Mouse (Mus musculus) testis, adult 2 months (tissue): ENCODE measurements around the gene Susd3. TPM values are rescaled to one million over a fixed set of nuclear protein-coding genes. Genes with fewer than 3 reads are reported as not detected.

Experiments
- H3K27ac ChIP-seq: fragments of 200-500 bp; 2 replicates; pipeline ENCODE4 v1.5.1; 2012; ENCODE audit warnings: low read depth, low read length; ENCODE audit not compliant: control insufficient read depth, insufficient read depth
- H3K27me3 ChIP-seq: fragments of 200-500 bp; 2 replicates; pipeline ENCODE4 v1.6.1; 2012; ENCODE audit warnings: mild to moderate bottlenecking, low read length, moderate library complexity; ENCODE audit not compliant: control insufficient read depth, insufficient read depth
- H3K36me3 ChIP-seq: fragments of 200-500 bp; 2 replicates; pipeline ENCODE4 v1.6.1; 2012; ENCODE audit warnings: mild to moderate bottlenecking, low read length; ENCODE audit not compliant: control insufficient read depth, insufficient read depth
- H3K4me1 ChIP-seq: fragments of 200-500 bp; 2 replicates; pipeline ENCODE4 v1.6.1; 2012; ENCODE audit warnings: low read length; ENCODE audit not compliant: control insufficient read depth, insufficient read depth
- H3K4me3 ChIP-seq: fragments of 200-500 bp; 2 replicates; pipeline ENCODE4 v1.5.1; 2012; ENCODE audit warnings: low read depth, mild to moderate bottlenecking, low read length, moderate library complexity, mixed read lengths; ENCODE audit not compliant: control insufficient read depth
- CTCF ChIP-seq: fragments of 200-500 bp; IDR thresholded peaks from 2 replicates; pipeline ENCODE4 v1.5.1; 2012; ENCODE audit warnings: low read depth, mild to moderate bottlenecking, inconsistent platforms, low read length, moderate library complexity; ENCODE audit not compliant: control insufficient read depth, insufficient read depth, insufficient replicate concordance
- POLR2A ChIP-seq: fragments of 200-500 bp; IDR thresholded peaks from 2 replicates; pipeline ENCODE4 v1.6.1; 2012; ENCODE audit warnings: low read depth, mild to moderate bottlenecking, inconsistent platforms, low read length, moderate library complexity; ENCODE audit not compliant: control insufficient read depth
- polyA plus RNA-seq: library from polyadenylated mRNA; depleted of rRNA; stranded (reverse); fragments of >200 nt; gene quantifications from 2 replicates; pipeline ENCODE4 v1.2.3, GENCODE M21; 2012

Gene Susd3
- polyA plus RNA-seq, 1 experiment: 51.3 TPM

DNA sequence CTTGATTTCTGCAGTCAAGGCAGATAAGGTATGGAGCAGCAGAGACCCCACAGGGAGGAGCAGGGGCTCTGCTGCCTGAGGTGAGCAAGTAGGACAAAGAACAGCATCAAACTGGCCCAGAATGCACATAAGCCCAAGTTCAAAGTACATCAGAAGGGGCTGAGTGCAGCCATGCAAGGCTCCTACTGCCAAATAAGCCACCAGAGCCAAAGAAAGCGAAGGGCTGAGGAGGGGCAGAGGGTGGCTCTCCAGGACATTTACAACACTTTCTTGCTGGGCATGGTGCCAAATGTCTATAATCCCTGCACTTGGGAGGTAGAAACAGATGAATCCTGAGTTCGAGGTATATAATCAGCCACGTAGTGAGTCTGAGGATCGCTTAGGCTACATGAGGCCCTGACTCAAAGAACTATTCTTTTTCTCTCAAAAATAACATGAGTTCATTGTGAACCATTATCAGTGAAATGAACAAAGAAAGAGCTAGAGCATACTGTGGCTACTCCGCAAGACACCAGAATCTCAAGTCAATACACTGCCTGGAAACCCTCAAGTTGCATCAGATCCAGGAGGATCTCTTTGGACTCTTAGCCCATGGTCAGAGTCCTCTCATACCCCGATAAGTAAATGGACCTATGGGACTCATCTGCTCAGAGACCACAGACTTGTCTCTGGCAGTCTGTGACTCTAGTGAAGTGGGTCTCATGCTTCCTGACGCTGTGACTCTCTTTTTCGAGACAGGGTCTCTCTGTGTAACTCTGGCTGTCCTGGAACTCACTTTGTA is 14.5 kb downstream of the Susd3 start:
- Histone ChIP-seq H3K27me3 (no peaks in the 10 kb centered on the region), H3K4me1 (no peaks in the 10 kb centered on the region), H3K36me3 (no peaks in the 10 kb centered on the region), H3K27ac (no peak overlapping the region), H3K4me3 (no peak overlapping the region)
- TF ChIP-seq POLR2A (no peak), CTCF (no peak)

- TF ChIP-seq POLR2A: no peak
- no peak for TF ChIP-seq CTCF
- no peaks in the 10 kb centered on the region for H3K36me3 ChIP-seq
- H3K27ac ChIP-seq: no peak overlapping the region
- H3K27me3 ChIP-seq: no peaks in the 10 kb centered on the region
- H3K4me3 ChIP-seq: no peak overlapping the region
- H3K4me1 ChIP-seq: no peaks in the 10 kb centered on the region
Measured at GRCm38 (mm10) chr13:49225633-49226032, 22.9 kb downstream of the Susd3 start.

DNA sequence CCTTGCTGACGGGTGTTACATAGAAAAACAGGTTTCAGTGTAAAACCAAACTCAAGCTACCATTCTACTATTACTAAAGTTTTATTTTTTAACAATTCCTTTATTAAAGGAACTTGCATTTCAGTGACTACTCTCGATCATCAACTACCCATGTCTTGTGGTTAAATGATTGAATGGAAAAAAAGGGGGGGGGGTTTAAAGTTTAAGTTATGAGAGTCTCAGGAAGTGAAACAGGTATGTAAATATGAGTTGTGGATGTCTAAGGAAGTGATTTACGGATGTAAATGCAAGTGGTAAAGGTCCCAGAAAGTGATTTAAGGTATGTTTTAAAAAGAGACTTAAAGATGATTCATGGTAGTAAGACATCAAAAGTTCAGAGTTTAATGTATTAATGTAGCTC is 23.3 kb downstream of the Susd3 start:
- Histone ChIP-seq H3K4me3 (no peak overlapping the region), H3K4me1 (no peaks in the 10 kb centered on the region), H3K27me3 (no peaks in the 10 kb centered on the region), H3K36me3 (no peaks in the 10 kb centered on the region), H3K27ac (no peak overlapping the region)
- TF ChIP-seq CTCF (no peak), POLR2A (no peak)

GRCm38 (mm10) chr13:49224729-49225128 is 23.8 kb downstream of the Susd3 start:
- TF ChIP-seq POLR2A (no peak), CTCF (no peak)
- H3K4me3 ChIP-seq: no peak overlapping the region

GRCm38 (mm10) chr13:49224314-49224713 is 24.2 kb downstream of the Susd3 start:
- Histone ChIP-seq H3K4me3 (no peak overlapping the region), H3K36me3 (no peaks in the 10 kb centered on the region), H3K27me3 (no peaks in the 10 kb centered on the region), H3K4me1 (no peaks in the 10 kb centered on the region), H3K27ac (no peak overlapping the region)
- TF ChIP-seq CTCF: no peak
- TF ChIP-seq POLR2A: no peak

More at GRCm38 (mm10) chr13:49224729-49225128, 23.8 kb downstream of the Susd3 start:
- H3K27ac ChIP-seq: no peak overlapping the region
- H3K36me3 ChIP-seq: no peaks in the 10 kb centered on the region
- H3K4me1 ChIP-seq: no peaks in the 10 kb centered on the region
- no peaks in the 10 kb centered on the region for H3K27me3 ChIP-seq

DNA sequence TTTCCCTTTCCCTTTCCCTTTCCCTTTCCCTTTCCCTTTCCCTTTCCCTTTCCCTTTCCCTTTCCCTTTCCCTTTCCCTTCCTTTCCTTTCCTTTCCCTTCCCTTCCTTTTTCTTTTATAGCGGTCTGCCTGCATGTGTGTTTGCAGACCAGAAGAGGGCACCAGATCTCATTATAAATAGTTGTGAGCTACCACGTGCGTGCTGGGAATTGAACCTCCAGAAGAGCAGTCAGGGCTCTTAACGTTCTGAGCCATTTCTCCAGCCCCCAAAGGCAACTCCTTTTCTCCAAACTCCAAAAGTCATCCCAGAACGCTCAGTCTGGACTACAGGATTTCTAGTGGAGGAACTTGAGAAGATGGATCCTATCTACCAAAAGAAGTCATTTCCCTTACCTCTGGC is 27.6 kb downstream of the Susd3 start:
- Histone ChIP-seq H3K4me1 (peaks cover 5% of the 10 kb centered on the region), H3K4me3 (no peak overlapping the region), H3K27ac (no peak overlapping the region), H3K27me3 (no peaks in the 10 kb centered on the region), H3K36me3 (no peaks in the 10 kb centered on the region)
- TF ChIP-seq CTCF: no peak
- TF ChIP-seq POLR2A: no peak

- no peak for TF ChIP-seq CTCF
- TF ChIP-seq POLR2A: no peak
- no peaks in the 10 kb centered on the region for H3K36me3 ChIP-seq
- no peaks in the 10 kb centered on the region for H3K27me3 ChIP-seq
- H3K4me1 ChIP-seq: peaks cover 14% of the 10 kb centered on the region
- H3K4me3 ChIP-seq: no peak overlapping the region
- H3K27ac ChIP-seq: no peak overlapping the region
Measured at GRCm38 (mm10) chr13:49219367-49219766, 29.1 kb downstream of the Susd3 start.

DNA sequence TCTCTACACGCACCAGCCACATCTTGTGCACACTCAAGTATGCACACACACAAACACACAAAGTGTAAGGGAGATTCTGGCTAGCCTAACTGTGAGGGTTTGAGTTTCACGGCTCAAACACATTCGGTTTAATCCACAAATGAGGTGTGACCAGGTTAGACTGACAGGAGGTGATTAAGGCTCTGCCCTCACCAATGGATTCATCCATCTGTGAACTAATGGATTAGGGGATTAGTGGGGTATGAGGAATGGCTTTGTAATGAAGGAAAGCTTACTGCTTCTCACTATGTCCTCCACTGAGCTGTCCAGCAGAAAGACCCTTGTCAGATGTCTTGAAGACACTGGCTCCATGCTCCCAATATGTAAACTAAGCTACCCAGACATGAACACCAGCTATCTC is 29.9 kb downstream of the Susd3 start:
- H3K27me3 ChIP-seq: no peaks in the 10 kb centered on the region
- peaks cover 14% of the 10 kb centered on the region for H3K4me1 ChIP-seq
- H3K36me3 ChIP-seq: no peaks in the 10 kb centered on the region
- no peak overlapping the region for H3K27ac ChIP-seq
- TF ChIP-seq POLR2A: no peak
- TF ChIP-seq CTCF: no peak
- H3K4me3 ChIP-seq: no peak overlapping the region
